Mouse (Mus musculus) cerebellum, adult (tissue): Measurements from ENCODE around the gene Pak3.
"Not testable (repeated sequence)": the region's sequence is repeated elsewhere in the genome, so short reads cannot be mapped to it uniquely, and the experiment has no call there.

Experiments used
- ATAC-seq: cut with Nextera tagmentation; 2 replicates; pipeline ENCODE4 v1.9.2; 2017; ENCODE audit warnings: mild to moderate bottlenecking, moderate library complexity, mixed read lengths; ENCODE audit not compliant: insufficient number of reproducible peaks, low FRiP score, low TSS enrichment

Pak3 gene

GRCm38 (mm10) chrX:143518168-143518901, at the start of gene Pak3:
TSS of gene Pak3 (plus strand) at chrX:143518591.
- peak; percentile 66; the same call in 1 of the 2 replicates for ATAC-seq

- peak; percentile 100 for ATAC-seq
Observed at GRCm38 (mm10) chrX:143482866-143483265, 35.5 kb upstream of the Pak3 start.

- no peak for ATAC-seq
Observed at GRCm38 (mm10) chrX:143501053-143501695, 17.2 kb upstream of the Pak3 start.

GRCm38 (mm10) chrX:143501776-143502365, 16.5 kb upstream of the Pak3 start:
- no peak for ATAC-seq

- ATAC-seq: peak; percentile 40; the same call in 1 of the 2 replicates
Observed at GRCm38 (mm10) chrX:143518917-143519316, 526 bp downstream of the Pak3 start.

GRCm38 (mm10) chrX:143519454-143519853, 1.1 kb downstream of the Pak3 start:
- ATAC-seq: not testable (repeated sequence)

GRCm38 (mm10) chrX:143520195-143520594, 1.8 kb downstream of the Pak3 start:
- ATAC-seq: no peak

- no peak for ATAC-seq
Observed at GRCm38 (mm10) chrX:143532331-143532730, 13.9 kb downstream of the Pak3 start.

- ATAC-seq: no peak
Observed at GRCm38 (mm10) chrX:143533574-143533973, 15.2 kb downstream of the Pak3 start.

- ATAC-seq: no peak
Observed at GRCm38 (mm10) chrX:143542756-143543155, 24.4 kb downstream of the Pak3 start.

- no peak for ATAC-seq
Observed at GRCm38 (mm10) chrX:143543186-143543793, 24.9 kb downstream of the Pak3 start.

- no peak for ATAC-seq
Observed at GRCm38 (mm10) chrX:143573691-143574090, 55.3 kb downstream of the Pak3 start.

- ATAC-seq: no peak
Observed at GRCm38 (mm10) chrX:143579925-143580324, 61.5 kb downstream of the Pak3 start.

- no peak for ATAC-seq
Observed at GRCm38 (mm10) chrX:143580458-143580959, 62.1 kb downstream of the Pak3 start.

GRCm38 (mm10) chrX:143606877-143607449, 88.6 kb downstream of the Pak3 start:
- no peak for ATAC-seq

- ATAC-seq: no peak
Observed at GRCm38 (mm10) chrX:143618734-143619133, 100.3 kb downstream of the Pak3 start.

GRCm38 (mm10) chrX:143627767-143628166, 109.4 kb downstream of the Pak3 start:
- no peak for ATAC-seq

GRCm38 (mm10) chrX:143643936-143644335, 125.5 kb downstream of the Pak3 start:
- no peak for ATAC-seq

GRCm38 (mm10) chrX:143644807-143645206, 126.4 kb downstream of the Pak3 start:
- no peak for ATAC-seq
